Comparison of ENCODE assay signal across 24 mouse cellular contexts in genomic region chr10:56129642-56130041, GRCm38 (mm10). TPM values are rescaled to one million over a fixed set of nuclear protein-coding genes. Genes with fewer than 3 reads are reported as not detected.
DNase-seq lines count a peak whose midpoint lies in the region; ATAC-seq and TF ChIP-seq lines count a peak whose summit lies in the region.
"Had no signal": no experiment of that assay in that cellular context is flagged by ENCODE, and none has a peak within 500 bp of the region (broad histone marks: within the 10 kb centered on the region; RNA-seq: fewer than 3 reads in every experiment).

No protein-coding gene starts in this region.

- no peak overlapping the region for H3K27ac ChIP-seq in lung, postnatal 0 days (ENCODE audit: low read length)

- no peak for TF ChIP-seq CTCF in lung, postnatal 0 days (IDR thresholded peaks at IDR 0.05)

- TF ChIP-seq EP300 in lung, postnatal 0 days (IDR thresholded peaks at IDR 0.05): peak; percentile 62; the same call in 1 of the 2 replicates

- no peaks in the 10 kb centered on the region for H3K36me3 ChIP-seq in lung, postnatal 0 days (ENCODE audit: insufficient read depth, low read length)
- H3K36me3 ChIP-seq: G1E had no signal

- H3K4me1 ChIP-seq in lung, postnatal 0 days (ENCODE audit: insufficient read depth, low read depth, low read length): no peaks in the 10 kb centered on the region

- no peak overlapping the region for H3K9ac ChIP-seq in lung, postnatal 0 days (replicated peaks; ENCODE audit: low read depth)

- WGBS in lung, postnatal 0 days: 58% methylated on average over 2 of the region's 2 CpGs

- H3K4me3 ChIP-seq in lung, postnatal 0 days (ENCODE audit: low read depth, low read length): no peak overlapping the region

- DNase-seq in heart, adult 11 months: peak; percentile 72
- DNase-seq in heart, adult 8-10 months (ENCODE audit: low spot score): no peak
- DNase-seq in lung, postnatal 0 days (ENCODE audit: low spot score): peak; percentile 16
- DNase-seq in lung, postnatal 14 days: no peak
- DNase-seq in lung, postnatal 36 days: peak; percentile 15
- DNase-seq in lung, adult 18-20 months: no peak
- peak; percentile 22 for DNase-seq in R1 (ENCODE audit: low read depth, low spot score)
- no peak for DNase-seq in cerebellum, postnatal 25 days
- DNase-seq: adrenal gland, adult 2 months; adrenal gland, adult 8-10 months; adrenal gland, postnatal 10 days; adrenal gland, postnatal 14 days; adrenal gland, postnatal 25 days; adrenal gland, postnatal 36 days; B cell, adult 2 months; cerebellum, adult 11 months; cerebellum, adult 11-12 months; cerebellum, adult 18-20 months had no signal

- H3K9me3 ChIP-seq in lung, postnatal 0 days (ENCODE audit: low read length): no peaks in the 10 kb centered on the region
- H3K9me3 ChIP-seq: G1E had no signal

- H3K27me3 ChIP-seq in lung, postnatal 0 days (replicated peaks; ENCODE audit: insufficient read depth, low read length): no peaks in the 10 kb centered on the region
- H3K27me3 ChIP-seq: CH12.LX, Patski had no signal

- H3K4me2 ChIP-seq in lung, postnatal 0 days (replicated peaks; ENCODE audit: low read depth, low read length): no peak overlapping the region

- ATAC-seq in lung, postnatal 0 days: peak; percentile 57; the same call in 1 of the 2 replicates
- ATAC-seq: activated CD4-positive, CD25-positive, alpha-beta regulatory T cell, adult 4 months; CD4-positive, CD25-positive, alpha-beta regulatory T cell, adult 4 months; Patski had no signal

RNA-seq across cellular contexts. Expression of gene Msl3l2, which starts 22.9 kb away (rescaled TPM):
- 1 to 10 TPM; 2.2 to 4.5 (median 2.8) TPM for total RNA-seq in heart, adult 8-10 months (2022)
- polyA plus RNA-seq in lung, postnatal 0 days (2015; fragmentation: Nextera tagmentation; extraction: Ambion mirVana): 7.2 and 8.1 TPM in 2 replicates
- total RNA-seq: G1E, MEL had no signal
- polyA plus RNA-seq: G1E had no signal

Comparison
In these comparisons a context has a peak if more than half of its experiments do, and no peak if none do; other contexts are left out.
1. DNase-seq: peak in heart, adult 11 months (single experiment), lung, postnatal 0 days (single experiment), lung, postnatal 36 days (single experiment) and R1 (single experiment); none in heart, adult 8-10 months (single experiment), lung, postnatal 14 days (single experiment), lung, adult 18-20 months (0 of 2) and cerebellum, postnatal 25 days (0 of 2).